Mouse (Mus musculus) CH12.LX (cell line): ENCODE results near the gene Slc43a3. TPM values are rescaled to one million over a fixed set of nuclear protein-coding genes. Genes with fewer than 3 reads are reported as not detected.

Source experiments
- DNase-seq: peaks from one replicate; pipeline ENCODE4 v3.0.0-alpha.2; 2013; ENCODE audit errors: extremely low read depth
- H3K27ac ChIP-seq: 2 replicates; pipeline ENCODE4 v1.5.1; 2012; ENCODE audit warnings: low read depth, mild to moderate bottlenecking, control low read depth, moderate library complexity; ENCODE audit not compliant: insufficient read depth
- H3K27me3 ChIP-seq: replicated peaks from 2 replicates; pipeline ENCODE3; 2012; ENCODE audit warnings: inconsistent platforms
- H3K36me3 ChIP-seq, 2 experiments: replicated peaks in 1 of 2; 2 replicates each; pipeline versions ENCODE3 to v1.6.1; 2012; ENCODE audit warnings: inconsistent platforms in 1 of 2, low read length in 1 of 2, mild to moderate bottlenecking in 1 of 2, mixed read lengths in 1 of 2, moderate library complexity in 1 of 2; ENCODE audit not compliant: control insufficient read depth in 1 of 2, insufficient read depth in 1 of 2
- H3K4me1 ChIP-seq, 2 experiments: 2 replicates each; pipeline ENCODE4 v1.6.1; 2012; ENCODE audit warnings: inconsistent platforms in 1 of 2, moderate library complexity in 1 of 2; ENCODE audit not compliant: insufficient read depth in 2 of 2, control insufficient read depth in 1 of 2
- H3K4me2 ChIP-seq: 2 replicates; pipeline ENCODE4 v1.6.1; 2012; ENCODE audit warnings: low read depth, mild to moderate bottlenecking, control low read depth; ENCODE audit not compliant: poor library complexity, insufficient read depth, severe bottlenecking
- H3K4me3 ChIP-seq, 3 experiments: fragments of 150-350 bp in 1 of 3; sonication (generic) in 1 of 3; replicated peaks in 1 of 3; 2 replicates each; pipeline versions ENCODE3 to v1.5.1; 2011 to 2012; ENCODE audit warnings: low read depth in 2 of 3, low read length in 2 of 3, mild to moderate bottlenecking in 2 of 3, moderate library complexity in 2 of 3, control low read depth in 1 of 3, improper control_type of control experiment in 1 of 3, inconsistent platforms in 1 of 3, mixed read lengths in 1 of 3; ENCODE audit not compliant: poor library complexity in 1 of 3
- H3K79me2 ChIP-seq: replicated peaks from 2 replicates; pipeline ENCODE4 v1.6.1; 2012; ENCODE audit warnings: mild to moderate bottlenecking, moderate library complexity; ENCODE audit not compliant: control insufficient read depth, poor library complexity, insufficient read depth, severe bottlenecking; ENCODE audit errors: extremely low read depth
- H3K9ac ChIP-seq: 2 replicates; pipeline ENCODE4 v1.6.1; 2012; ENCODE audit warnings: low read depth, mild to moderate bottlenecking, control low read depth, moderate library complexity; ENCODE audit not compliant: insufficient read depth
- H3K9me3 ChIP-seq: replicated peaks from 2 replicates; pipeline ENCODE3; 2012; ENCODE audit warnings: low read length, inconsistent platforms, mixed read lengths
- BHLHE40 ChIP-seq: IDR thresholded peaks from 2 replicates; pipeline ENCODE4 v1.6.1; 2011; ENCODE audit warnings: mild to moderate bottlenecking, low read depth, low read length, improper control_type of control experiment
- CHD2 ChIP-seq: IDR thresholded peaks from 2 replicates; pipeline ENCODE4 v1.6.1; 2011; ENCODE audit warnings: low read length, improper control_type of control experiment
- EP300 ChIP-seq: IDR thresholded peaks from 2 replicates; pipeline ENCODE4 v1.6.1; 2011; ENCODE audit warnings: low read length, improper control_type of control experiment
- GABPA ChIP-seq: IDR thresholded peaks from 2 replicates; pipeline ENCODE4 v1.6.1; 2012; ENCODE audit warnings: low read depth, low read length, improper control_type of control experiment, inconsistent platforms; ENCODE audit not compliant: insufficient replicate concordance
- JUN ChIP-seq: IDR thresholded peaks from 2 replicates; pipeline ENCODE4 v1.6.1; 2011; ENCODE audit warnings: low read depth, mild to moderate bottlenecking, low read length, improper control_type of control experiment, moderate library complexity; ENCODE audit not compliant: insufficient read depth
- KAT2A ChIP-seq: IDR thresholded peaks from 2 replicates; pipeline ENCODE4 v1.6.1; 2012; ENCODE audit warnings: low read length, improper control_type of control experiment, inconsistent platforms; ENCODE audit not compliant: insufficient replicate concordance
- MAFK ChIP-seq: IDR thresholded peaks from 2 replicates; pipeline ENCODE4 v1.6.1; 2011; ENCODE audit warnings: low read length, improper control_type of control experiment; ENCODE audit not compliant: insufficient replicate concordance
- MAX ChIP-seq: IDR thresholded peaks from 2 replicates; pipeline ENCODE4 v1.6.1; 2011; ENCODE audit warnings: low read length, improper control_type of control experiment
- MXI1 ChIP-seq: IDR thresholded peaks from 2 replicates; pipeline ENCODE4 v1.6.1; 2011; ENCODE audit warnings: mild to moderate bottlenecking, low read depth, low read length, improper control_type of control experiment
- MYC ChIP-seq: IDR thresholded peaks from 2 replicates; pipeline ENCODE4 v1.6.1; 2011; ENCODE audit warnings: low read depth, mild to moderate bottlenecking, improper control_type of control experiment, low read length
- POLR2AphosphoS2 ChIP-seq: IDR thresholded peaks from 2 replicates; pipeline ENCODE4 v1.6.1; 2011; ENCODE audit warnings: low read depth, low read length, improper control_type of control experiment
- RAD21 ChIP-seq: IDR thresholded peaks from 2 replicates; pipeline ENCODE4 v1.6.1; 2011; ENCODE audit warnings: low read depth, mild to moderate bottlenecking, low read length, improper control_type of control experiment, moderate library complexity
- RCOR1 ChIP-seq: conservative IDR thresholded peaks from 2 replicates; pipeline ENCODE4 v1.6.1; 2012; ENCODE audit warnings: low read depth, mild to moderate bottlenecking, inconsistent platforms, low read length, improper control_type of control experiment
- SIN3A ChIP-seq: IDR thresholded peaks from 2 replicates; pipeline ENCODE4 v1.6.1; 2012; ENCODE audit warnings: low read length, improper control_type of control experiment, inconsistent platforms
- TBP ChIP-seq: conservative IDR thresholded peaks from 2 replicates; pipeline ENCODE4 v1.6.1; 2011; ENCODE audit warnings: low read depth, low read length, improper control_type of control experiment
- UBTF ChIP-seq: IDR thresholded peaks from 2 replicates; pipeline ENCODE4 v1.6.1; 2012; ENCODE audit warnings: low read depth, mild to moderate bottlenecking, inconsistent platforms, low read length, improper control_type of control experiment, moderate library complexity
- USF2 ChIP-seq: conservative IDR thresholded peaks from 2 replicates; pipeline ENCODE4 v1.6.1; 2011; ENCODE audit warnings: low read depth, low read length, improper control_type of control experiment
- ZKSCAN1 ChIP-seq: IDR thresholded peaks from 2 replicates; pipeline ENCODE4 v1.6.1; 2012; ENCODE audit warnings: low read depth, inconsistent platforms, low read length, improper control_type of control experiment, borderline replicate concordance
- dilution Hi-C: fragments of 300-500 bp; cut with MboI; formaldehyde crosslinking; loops from 2 replicates; pipeline ENCODE4 v1.14.3; 2020; ENCODE audit warnings: low sequenced_read_pairs; ENCODE audit not compliant: extremely low pct_unique_long_range_greater_than_20kb, extremely low pct_ligation_motif_present
- in situ Hi-C: fragments of 300-500 bp; cut with MboI; formaldehyde crosslinking; loops from 3 replicates; pipeline ENCODE4 v1.14.3; 2019; ENCODE audit warnings: low sequenced_read_pairs, low pct_ligation_motif_present, low pct_unique_long_range_greater_than_20kb, mixed read lengths
- polyA plus RNA-seq: library from polyadenylated mRNA; unstranded; fragments of >175 nt; gene quantifications from 2 replicates; pipeline ENCODE4 v1.2.1, GENCODE M21; 2012; ENCODE audit warnings: low read depth; ENCODE audit not compliant: insufficient read length
- total RNA-seq, 2 experiments: library from RNA; depleted of rRNA; stranded (reverse); fragments of 300-350 nt in 1 of 2; fragments of >200 nt in 1 of 2; gene quantifications; 2 replicates each; pipeline ENCODE4 v1.2.3; 2012 to 2014

Slc43a3 gene
- total and polyA plus RNA-seq, 3 experiments: 136 to 174 (median 163) TPM

DNA sequence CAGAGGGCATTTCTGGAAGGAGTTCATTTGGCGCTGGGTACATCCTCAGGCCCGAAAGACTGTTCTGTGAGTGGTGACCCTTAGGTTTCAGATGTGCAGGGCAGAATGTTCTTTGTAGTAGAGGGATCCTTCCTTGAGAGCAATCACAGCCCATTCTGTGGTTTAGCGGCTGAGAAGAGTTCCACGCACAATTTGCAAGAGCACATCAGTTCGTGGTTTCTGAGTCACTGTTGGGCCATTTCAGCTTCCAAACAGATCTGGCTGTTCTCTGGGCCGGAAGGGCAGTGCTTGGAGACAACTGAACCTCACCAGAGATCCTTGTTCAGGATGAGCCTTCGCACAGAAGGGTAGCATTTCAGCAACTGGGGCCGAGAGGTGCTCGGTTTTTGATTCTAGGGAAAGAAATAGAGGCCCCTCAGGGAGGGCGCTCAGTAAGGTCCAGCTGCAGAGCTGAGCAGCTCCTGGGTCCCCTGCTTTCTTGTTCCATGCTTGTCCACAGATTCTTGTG lies 16.7 kb upstream of the Slc43a3 start:
- no peak overlapping the region for H3K4me3 ChIP-seq
- dilution Hi-C loops: no loop called here
- no peak for TF ChIP-seq EP300
- no peak for TF ChIP-seq JUN
- no peak for TF ChIP-seq CHD2
- no peak for TF ChIP-seq SIN3A
- no peak for TF ChIP-seq MXI1
- TF ChIP-seq USF2: no peak
- TF ChIP-seq RAD21: no peak
- no peak for TF ChIP-seq RCOR1
- no peak for TF ChIP-seq TBP
- no peak for TF ChIP-seq KAT2A
- TF ChIP-seq GABPA: no peak
- TF ChIP-seq BHLHE40: no peak
- no peak for TF ChIP-seq MYC
- no peak for TF ChIP-seq MAFK
- no peak for TF ChIP-seq UBTF
- TF ChIP-seq ZKSCAN1: no peak
- TF ChIP-seq, all 38 proteins: peak for 0
- in situ Hi-C loops: no loop called here
- Histone ChIP-seq H3K27ac (no peak overlapping the region), H3K4me1 (peaks cover 0 to 5% of the 10 kb centered on the region in 2 experiments; a peak in 1 of 4 replicates), H3K36me3 (no peaks in the 10 kb centered on the region), H3K9me3 (peaks cover 3% of the 10 kb centered on the region), H3K9ac (no peak overlapping the region), H3K79me2 (no peaks in the 10 kb centered on the region), H3K27me3 (no peaks in the 10 kb centered on the region), H3K4me2 (no peak overlapping the region)
- DNase-seq: no peak

- Histone ChIP-seq H3K36me3 (no peaks in the 10 kb centered on the region), H3K27me3 (no peaks in the 10 kb centered on the region), H3K4me3 (no peak overlapping the region), H3K9ac (no peak overlapping the region), H3K4me2 (no peak overlapping the region), H3K27ac (no peak overlapping the region), H3K9me3 (peaks cover 5% of the 10 kb centered on the region), H3K4me1 (peaks cover 5 to 18% of the 10 kb centered on the region in 2 experiments; a peak in 3 of 4 replicates), H3K79me2 (no peaks in the 10 kb centered on the region)
- no peak for TF ChIP-seq POLR2AphosphoS2
- no peak for TF ChIP-seq MAX
- TF ChIP-seq USF2: no peak
- in situ Hi-C loops (no loop called here), dilution Hi-C loops (no loop called here)
- no peak for DNase-seq
Measured at GRCm38 (mm10) chr2:84930186-84930585, 6.2 kb upstream of the Slc43a3 start.
